Mouse (Mus musculus) urinary bladder, postnatal 36 days (tissue): ENCODE measurements at regions not wholly inside any gene's neighbourhood (a gene's known extent, or its start where the extent isn't known, plus 50 kb on each side); places are given as distances from the start of the nearest gene placed in this dataset.

ENCODE experiments used
- DNase-seq, 2 experiments: peaks; one replicate each; pipeline ENCODE4 v3.0.0; 2022; ENCODE audit warnings: low spot score in 2 of 2, mixed read lengths in 1 of 2

DNA sequence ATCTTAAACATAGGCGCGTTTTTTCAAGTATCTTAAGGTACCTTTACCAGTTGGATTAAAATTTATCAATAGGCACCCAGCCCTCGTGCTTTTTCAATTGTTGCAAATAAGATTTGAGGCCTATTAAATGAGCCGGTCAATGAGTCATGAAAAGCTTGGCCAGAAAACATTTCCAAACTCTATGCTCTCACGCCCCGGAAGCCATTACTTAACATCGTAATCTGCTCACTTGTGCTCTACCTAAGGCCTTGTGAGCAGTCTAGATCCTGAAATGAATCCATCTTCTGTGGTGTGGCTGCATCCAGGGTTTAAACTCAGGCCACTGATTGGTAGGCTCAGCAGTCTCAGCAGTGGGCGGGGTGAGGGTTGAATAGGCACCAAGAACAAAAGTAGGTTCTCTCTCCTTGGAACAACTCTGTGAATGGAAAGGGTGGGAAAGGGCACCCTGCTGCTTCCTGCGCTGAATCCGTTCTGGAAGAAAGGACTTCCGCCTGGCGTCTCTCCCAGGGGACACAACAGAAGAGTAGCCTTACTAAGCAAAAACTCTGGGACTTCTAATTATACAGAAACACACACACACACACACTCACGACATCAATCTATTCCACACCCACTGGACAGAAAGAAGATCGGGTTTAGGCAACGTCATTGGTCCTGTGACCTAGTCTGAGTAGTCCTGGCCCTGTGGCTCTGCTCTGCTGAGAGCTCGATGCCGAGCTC, 53.4 kb upstream of the Fmnl2 start:
- DNase-seq: peak in 1 of 2 experiments; percentile 3

DNA sequence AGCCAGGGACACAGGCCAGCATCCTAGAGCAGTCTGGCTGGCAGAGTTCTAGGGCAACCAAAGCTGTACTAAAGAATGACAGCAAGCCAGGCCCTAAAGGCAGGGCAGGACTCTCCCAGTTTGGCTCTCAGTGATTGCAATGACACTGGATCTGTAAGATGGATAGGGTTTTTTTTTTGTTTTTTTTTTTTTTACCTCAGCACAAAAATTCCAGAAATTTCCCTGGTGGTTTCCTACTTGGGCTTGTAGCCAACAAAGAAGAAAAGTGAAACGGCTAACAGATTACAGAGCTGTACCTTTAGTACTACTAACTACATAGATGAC, 52.9 kb upstream of the Fmnl2 start:
- DNase-seq: no peak

DNA sequence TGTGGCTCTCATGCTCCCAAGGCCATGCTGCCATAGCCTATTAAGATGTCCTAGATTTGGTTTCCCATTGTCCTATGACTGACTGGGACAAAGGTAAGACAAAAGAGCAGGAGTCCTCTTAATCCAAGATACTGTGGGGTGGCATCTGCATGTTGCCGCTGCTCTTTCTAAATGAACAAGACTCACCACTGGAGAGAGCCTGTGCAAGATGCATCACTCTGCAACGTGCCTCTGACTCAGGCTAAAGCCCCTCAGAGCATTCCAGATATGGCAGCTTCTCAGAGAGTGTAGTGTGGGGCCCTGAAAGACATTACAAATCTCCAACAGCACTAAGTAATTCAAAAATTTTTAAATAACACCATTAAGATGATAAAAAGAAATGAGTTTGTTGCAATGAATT, 49.8 kb upstream of the Fmnl2 start:
- DNase-seq: no peak
